Mouse (Mus musculus): ENCODE measurements around the gene Lrpprc. TPM values are rescaled to one million over a fixed set of nuclear protein-coding genes. Genes with fewer than 3 reads are reported as not detected.

Lrpprc gene
- total RNA-seq, 2 experiments from 2014 or later, result 53.0 to 76.3 TPM

GRCm38 (mm10) chr17:84719105-84719504 lies 71.5 kb downstream of the Lrpprc start:
- ATAC-seq (replicated peaks; ENCODE audit: poor library complexity), result 0 out of 2 replicates have a peak, but pooled peaks have one; percentile 23

DNA sequence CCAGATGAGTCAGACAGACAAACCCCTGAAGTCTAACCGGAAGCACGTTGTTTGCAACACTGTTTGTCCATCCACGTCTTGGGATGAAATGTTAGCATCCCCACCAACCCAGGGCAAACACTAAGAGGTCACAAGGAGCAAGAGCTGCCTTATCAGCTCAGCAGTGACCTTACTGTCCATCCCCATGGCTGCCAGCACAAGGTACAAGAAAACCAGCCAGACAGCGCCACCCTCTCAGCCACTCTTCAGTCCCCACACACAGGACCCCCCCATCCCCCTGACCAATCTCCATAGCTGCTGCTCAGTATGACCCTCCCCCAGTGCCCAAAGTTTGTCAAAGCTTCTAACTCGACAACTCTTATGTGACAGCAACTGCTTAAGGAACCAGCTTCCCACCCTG lies 73.2 kb downstream of the Lrpprc start:
- ATAC-seq (replicated peaks; ENCODE audit: poor library complexity), result no peak

GRCm38 (mm10) chr17:84716252-84716872 lies 74.2 kb downstream of the Lrpprc start:
- no peak for ATAC-seq (replicated peaks; ENCODE audit: poor library complexity)

DNA sequence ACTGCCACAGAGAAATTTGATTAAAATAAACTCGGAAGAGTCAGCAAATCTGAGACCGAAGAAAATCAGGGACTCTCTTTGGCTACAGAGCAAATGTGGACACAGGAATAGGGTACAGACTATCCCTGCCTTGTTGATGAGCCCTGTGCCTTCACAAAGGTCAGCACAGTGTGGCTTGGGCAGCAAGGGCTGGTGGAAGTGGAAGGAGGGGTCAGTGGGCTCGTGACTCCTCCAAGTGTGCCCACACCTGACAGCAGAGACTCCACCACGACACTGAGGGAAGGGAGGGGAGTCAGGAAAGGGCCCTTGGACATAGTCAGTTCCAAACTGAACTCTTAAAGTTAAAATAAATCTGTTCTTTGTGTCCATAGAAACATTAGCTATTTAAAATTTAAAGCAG lies 75.7 kb downstream of the Lrpprc start:
- no peak for ATAC-seq (replicated peaks; ENCODE audit: poor library complexity)

DNA sequence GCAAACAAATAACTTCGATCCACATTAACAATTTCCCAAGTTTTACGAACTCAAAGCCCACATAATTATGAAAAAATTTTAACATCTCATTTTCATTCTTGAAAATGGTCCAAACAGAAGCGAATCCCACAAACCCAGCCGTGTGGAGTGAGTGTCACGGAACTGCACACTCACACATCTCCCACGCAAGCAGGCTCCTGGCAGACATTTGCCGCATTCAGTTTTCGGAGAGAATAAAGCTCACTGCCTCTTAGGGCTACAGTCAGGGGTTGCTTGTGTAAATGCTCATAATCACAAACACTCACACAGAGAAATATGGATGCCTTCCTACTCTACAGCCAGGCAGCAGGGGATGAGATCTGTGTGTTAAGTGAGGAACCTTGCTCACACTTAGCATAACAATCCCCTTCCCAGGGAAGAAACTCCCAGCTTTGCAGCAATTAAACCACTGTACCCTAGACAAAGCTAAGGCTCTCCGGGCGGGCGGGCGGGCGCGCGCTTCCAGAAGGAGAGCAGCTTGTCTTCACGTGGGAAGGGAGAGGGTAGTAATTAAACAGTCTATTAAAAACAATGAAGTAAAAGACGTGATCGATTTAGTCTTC lies 76.9 kb downstream of the Lrpprc start:
- ATAC-seq (replicated peaks; ENCODE audit: poor library complexity), result no peak

DNA sequence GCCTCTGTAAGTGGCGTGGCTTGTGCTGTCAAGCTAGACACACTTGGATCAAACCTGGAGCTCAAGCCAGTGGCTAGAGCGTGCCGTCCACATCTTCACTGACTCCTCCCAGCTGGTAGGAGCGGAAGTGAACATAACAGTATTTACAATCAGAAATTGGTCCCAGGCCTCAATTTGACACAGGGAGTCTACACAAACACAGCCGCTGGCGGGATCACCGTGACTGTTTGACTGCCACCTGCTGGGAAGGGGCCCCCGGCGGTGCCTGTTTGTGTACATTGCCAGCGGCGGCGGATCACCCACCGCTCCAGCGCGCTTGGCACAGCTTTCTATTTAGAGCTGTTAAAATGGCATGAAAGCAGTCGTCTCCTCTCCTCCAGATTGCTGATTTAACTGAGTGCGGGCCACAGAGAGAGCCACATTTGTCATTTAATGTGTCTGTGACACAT lies 81.2 kb downstream of the Lrpprc start:
- ATAC-seq (replicated peaks; ENCODE audit: poor library complexity), result no peak

DNA sequence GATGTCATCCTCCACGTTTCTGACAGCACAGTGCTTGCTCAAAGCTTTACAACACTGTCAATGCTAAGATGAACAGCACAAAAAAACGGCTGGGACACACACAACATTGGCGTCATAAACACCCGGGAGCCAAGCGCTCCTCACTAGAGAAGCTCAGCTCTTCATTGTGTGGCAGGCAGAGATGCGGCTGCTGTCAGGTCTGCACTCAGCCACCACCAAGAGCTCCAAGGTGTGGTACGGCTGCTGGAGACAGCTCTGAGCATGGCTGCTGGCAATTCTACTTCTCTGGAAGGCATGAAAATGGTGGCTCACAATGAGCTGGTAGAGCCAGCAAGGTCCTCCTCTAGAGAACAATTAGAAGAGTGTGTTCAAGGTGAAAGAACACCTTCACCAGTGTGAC lies 81.8 kb downstream of the Lrpprc start:
- ATAC-seq (replicated peaks; ENCODE audit: poor library complexity), result no peak

GRCm38 (mm10) chr17:84707407-84707806 lies 83.2 kb downstream of the Lrpprc start:
- peak; percentile 42; the same call in 1 of the 2 replicates for ATAC-seq (replicated peaks; ENCODE audit: poor library complexity)

DNA sequence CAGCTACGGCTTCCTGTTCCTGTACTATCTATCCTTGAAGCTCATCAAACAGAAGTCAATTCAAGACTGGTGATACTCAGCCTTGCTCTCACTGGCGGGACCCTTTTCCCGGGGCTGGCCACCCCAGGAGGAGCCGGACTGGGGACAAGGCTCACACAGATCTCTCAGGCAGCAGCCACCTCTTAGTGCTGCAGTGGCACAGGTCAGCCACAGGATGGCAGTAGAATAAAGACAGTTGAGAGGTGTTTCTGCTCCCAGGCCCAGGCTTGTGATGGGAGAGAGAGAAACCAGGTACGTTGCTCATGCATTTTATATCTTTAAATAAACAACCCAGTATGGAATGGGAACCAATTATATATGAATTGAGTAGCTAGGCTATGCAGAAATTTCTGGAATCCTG lies 91.9 kb downstream of the Lrpprc start:
- peak; percentile 93 for ATAC-seq (replicated peaks; ENCODE audit: poor library complexity)

- no peak for ATAC-seq (replicated peaks; ENCODE audit: poor library complexity)
Measured at GRCm38 (mm10) chr17:84696537-84696936, 94.1 kb downstream of the Lrpprc start.

DNA sequence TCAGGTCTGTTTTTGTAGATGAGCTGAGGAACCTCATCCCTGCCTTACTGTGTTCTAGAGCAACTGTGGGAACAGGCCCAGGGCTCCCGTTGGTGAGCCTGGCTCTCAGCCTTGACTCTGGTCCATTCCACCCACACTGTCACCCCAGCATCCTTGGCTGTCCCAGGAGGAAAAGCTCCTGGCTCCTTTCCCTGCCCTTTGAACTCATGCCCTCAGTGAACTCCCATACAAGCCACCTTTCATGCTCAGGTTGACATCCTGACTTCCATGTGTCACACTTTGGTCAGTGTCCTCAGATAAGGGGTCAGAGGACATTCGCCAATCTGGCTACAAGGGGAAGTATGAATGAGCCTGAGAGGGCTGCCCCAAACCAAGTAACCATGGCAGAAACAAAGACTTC lies 96.8 kb downstream of the Lrpprc start:
- ATAC-seq (replicated peaks; ENCODE audit: poor library complexity), result no peak

DNA sequence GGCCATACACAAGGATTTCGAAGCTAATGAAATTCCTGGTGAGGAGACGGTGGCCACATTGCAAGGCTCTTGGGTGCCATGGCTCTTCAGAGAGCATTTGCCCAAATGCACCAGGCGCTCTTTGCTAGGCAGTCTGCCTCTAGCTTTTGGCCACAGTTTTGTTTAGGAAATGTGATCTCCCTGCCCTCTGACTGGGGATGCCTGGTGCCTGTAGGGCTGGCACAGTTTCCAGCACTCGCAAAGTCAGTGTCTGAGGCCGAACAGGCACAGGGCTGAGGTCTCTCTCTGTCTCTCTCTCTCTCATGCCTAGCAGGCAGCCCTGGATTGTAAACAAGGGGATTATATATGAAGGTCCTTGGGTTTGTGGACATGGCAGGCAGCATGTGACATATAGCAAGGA lies 100.5 kb downstream of the Lrpprc start:
- no peak for ATAC-seq (replicated peaks; ENCODE audit: poor library complexity)

DNA sequence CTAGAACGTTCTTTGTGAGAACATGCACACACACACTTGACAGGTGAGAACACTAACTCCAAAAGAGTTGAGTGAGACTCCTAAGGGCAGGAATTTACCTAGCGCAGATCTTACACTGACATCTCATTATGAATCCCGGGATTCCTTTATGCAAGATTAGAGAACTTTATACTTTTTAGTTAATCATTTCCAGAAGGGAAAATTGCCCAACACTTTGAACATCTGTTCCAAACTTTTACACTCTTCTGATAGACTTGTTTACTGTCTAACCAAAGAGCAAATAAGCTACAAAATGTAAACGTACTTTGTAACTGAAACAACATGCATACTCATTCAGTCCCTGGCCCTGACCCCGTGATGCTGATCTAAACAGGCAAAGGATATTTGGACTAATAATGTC lies 101.3 kb downstream of the Lrpprc start:
- no peak for ATAC-seq (replicated peaks; ENCODE audit: poor library complexity)

DNA sequence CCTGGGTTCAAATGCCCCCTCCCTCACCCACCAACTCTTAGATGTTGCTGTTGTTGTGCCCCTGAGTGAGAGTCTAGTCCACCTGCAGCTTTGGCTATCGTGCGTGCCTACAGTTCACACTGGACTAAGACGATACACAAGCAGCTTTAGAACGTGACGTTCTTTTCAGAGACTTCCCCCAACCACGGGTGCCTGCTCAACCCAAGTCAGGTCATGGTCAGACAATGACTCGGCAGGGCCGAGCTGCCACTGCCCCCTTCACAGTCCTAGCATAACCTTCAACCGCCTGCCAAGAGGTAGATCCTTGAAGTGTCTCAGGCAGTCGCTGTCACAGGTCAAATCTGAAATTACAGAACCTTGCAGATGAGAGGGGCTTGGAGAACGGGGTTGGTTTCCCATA lies 101.8 kb downstream of the Lrpprc start:
- no peak for ATAC-seq (replicated peaks; ENCODE audit: poor library complexity)

- no peak for ATAC-seq (replicated peaks; ENCODE audit: poor library complexity)
Measured at GRCm38 (mm10) chr17:84687994-84688393, 102.6 kb downstream of the Lrpprc start.

- no peak for ATAC-seq (replicated peaks; ENCODE audit: poor library complexity)
Measured at GRCm38 (mm10) chr17:84685286-84685685, 105.3 kb downstream of the Lrpprc start.

DNA sequence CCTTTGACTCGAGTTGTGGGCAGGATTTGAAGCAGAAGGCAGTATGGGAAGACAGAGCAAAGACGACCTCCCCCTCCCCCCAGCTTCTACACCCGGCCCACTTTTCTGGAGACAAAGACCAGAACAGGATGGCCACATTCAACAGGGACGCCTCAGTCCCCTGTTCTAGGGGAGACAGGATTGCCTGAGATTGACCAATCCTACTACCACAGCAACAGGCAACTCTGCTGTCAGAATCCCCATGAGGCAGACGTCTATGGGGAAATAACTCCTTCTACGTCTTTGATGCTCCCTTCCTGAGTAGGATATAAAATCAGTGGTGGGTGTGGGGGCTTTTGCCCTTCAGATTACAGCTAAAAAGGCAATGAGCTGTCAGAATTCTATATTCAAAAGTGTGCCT lies 106.3 kb downstream of the Lrpprc start:
- ATAC-seq (replicated peaks; ENCODE audit: poor library complexity), result peak; percentile 50; the same call in 1 of the 2 replicates

DNA sequence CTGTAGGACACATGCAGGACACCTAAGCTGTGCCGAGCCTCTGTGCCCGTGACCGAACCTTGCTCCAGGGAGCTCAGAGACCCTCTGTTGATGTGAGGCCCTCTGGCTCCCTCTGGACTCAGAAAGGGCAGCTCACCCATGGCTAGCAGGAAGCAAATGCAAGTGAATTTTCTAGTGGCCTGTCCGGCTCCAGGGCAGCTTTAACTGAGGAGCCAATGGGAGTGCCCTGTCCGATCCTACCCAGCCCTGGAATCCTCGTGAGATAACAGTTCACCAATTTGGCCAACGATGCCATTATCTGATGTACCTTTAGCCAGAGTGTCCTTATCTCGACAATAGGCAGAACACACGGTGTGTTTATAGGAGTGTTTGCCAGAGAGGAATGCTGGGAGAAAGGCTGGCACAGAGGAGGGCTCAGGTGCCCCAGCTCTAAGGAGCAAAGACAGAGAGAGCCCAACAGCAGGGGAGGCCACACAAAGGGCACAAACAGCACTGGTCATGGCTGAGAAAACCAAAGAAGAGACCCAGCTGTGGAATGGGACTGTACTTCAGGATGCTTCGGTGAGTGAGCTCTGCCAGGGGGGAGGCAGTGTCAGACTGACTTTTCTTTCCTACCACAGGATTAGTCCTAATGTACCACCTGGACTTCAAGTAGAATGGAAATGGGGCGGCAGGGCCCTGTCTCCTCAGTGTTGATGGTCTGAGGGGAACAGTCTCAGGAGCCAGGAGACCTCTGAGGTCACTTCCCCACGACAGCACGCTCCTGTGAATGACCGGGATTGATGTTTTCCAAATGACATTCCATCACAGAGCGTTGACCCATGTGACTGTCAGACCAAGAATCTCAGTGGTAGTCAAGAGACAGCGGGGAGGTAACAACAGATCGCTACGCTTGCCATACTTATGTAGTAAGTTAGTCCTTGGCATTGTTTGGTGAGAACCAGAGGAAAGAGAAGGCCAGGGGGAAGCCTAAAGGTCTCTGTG lies 107.6 kb downstream of the Lrpprc start, which contains the start of gene Abcg5:
TSS of gene Abcg5 (minus strand) at position 278 of the 984 bp plus-strand sequence.
- no peak for ATAC-seq (replicated peaks; ENCODE audit: poor library complexity)

DNA sequence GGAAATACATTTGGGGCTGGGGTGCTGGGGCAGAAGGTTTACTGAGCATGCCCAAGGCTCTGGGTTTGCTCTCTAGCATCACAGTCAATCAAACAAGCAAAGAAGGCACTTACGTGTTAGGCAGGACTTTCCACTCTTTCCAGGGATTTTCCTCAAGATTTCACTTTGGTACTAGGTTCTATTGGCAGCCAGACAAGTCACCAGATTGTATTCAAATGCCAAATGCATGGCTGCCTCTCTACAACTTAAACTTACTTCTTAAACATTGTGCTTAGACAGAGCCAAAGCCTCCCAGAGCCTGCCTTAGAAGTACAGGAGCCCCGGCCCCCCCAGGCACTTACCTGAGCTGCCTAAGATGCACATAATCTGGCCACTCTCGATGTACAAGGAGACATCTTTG lies 108.9 kb downstream of the Lrpprc start:
- ATAC-seq (replicated peaks; ENCODE audit: poor library complexity), result no peak

DNA sequence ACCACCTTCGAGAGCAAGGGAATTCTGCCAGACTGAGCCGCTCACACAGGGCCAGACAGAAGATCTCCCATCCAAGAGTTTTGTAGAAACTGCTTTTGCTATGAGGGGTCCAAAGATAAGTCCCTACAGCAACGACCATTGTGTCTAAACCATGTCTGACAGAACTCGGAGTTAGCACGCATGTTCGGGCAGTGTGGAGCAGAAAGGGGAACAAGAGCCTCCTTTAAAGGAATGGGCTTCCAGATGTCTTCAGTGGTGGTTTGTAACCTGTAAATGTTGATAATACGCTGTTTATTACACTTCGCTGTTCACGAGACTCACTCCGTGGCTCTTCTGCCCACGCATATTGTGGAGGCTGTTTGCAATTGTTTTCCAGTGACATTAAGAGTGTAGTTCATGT lies 113.0 kb downstream of the Lrpprc start:
- ATAC-seq (replicated peaks; ENCODE audit: poor library complexity), result peak; percentile 31; the same call in 1 of the 2 replicates

DNA sequence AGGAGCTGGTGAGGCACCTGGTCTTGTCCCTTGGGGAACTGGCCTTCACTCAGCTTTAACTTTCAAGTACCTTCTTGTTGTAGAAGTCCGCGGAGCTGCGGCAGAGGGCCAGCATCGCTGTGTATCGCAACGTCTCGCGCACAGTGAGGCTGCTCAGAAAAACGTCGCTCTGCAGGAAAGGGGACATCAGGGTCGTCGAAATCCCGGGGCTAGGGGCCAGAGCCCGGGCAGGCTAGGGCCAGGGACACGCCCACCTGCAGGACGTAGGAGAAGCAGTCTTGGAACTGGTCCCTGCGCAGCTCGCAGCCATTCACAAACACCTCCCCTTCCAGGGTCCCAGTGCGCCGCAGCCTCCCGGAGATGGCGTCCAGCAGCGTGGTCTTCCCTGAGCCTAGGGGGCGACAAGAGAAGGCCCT lies 114.6 kb downstream of the Lrpprc start, which contains the start of gene Abcg8:
TSS of gene Abcg8 (plus strand) at position 352 of the 416 bp plus-strand sequence.
- peak; percentile 34; the same call in 1 of the 2 replicates for ATAC-seq (replicated peaks; ENCODE audit: poor library complexity)
